In the genomic region with DNA sequence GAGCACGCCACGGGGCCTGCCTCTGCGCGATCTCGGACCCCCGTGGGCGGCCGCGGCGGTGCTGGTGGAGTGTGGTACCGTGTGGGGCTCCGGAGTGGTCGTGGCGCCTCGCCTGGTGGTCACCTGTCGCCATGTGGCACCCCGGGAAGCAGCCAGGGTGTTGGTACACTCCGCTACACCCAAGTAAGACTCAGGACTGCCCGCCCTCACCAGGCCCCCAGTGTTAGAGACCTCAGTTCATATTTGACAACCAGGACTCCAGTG, we compare ENCODE assay signal across 8 mouse cellular contexts. TPM values are rescaled to one million over a fixed set of nuclear protein-coding genes. Genes with fewer than 3 reads are reported as not detected.
DNase-seq lines count a peak whose midpoint lies in the region; ATAC-seq and TF ChIP-seq lines count a peak whose summit lies in the region.

No protein-coding gene starts in this region.

- H3K27ac ChIP-seq in gastrocnemius, adult 2 months, result peak overlapping the region; percentile 84
- no peak overlapping the region for H3K27ac ChIP-seq in forebrain, embryonic 15.5 days (replicated peaks)
- H3K27ac ChIP-seq in liver, embryonic 12.5 days, result peak overlapping the region; percentile 70; the same call in 1 of the 2 replicates

- H3ac ChIP-seq in C2C12 (ENCODE audit: control insufficient read depth, insufficient read length, low read depth), result peak overlapping the region; percentile 77

- peaks cover 2% of the 10 kb centered on the region for H3K79me3 ChIP-seq in C2C12 (ENCODE audit: low read depth)

- H3K4me1 ChIP-seq in forebrain, embryonic 15.5 days, result peaks cover 18% of the 10 kb centered on the region
- H3K4me1 ChIP-seq in liver, embryonic 12.5 days, result peaks cover 25% of the 10 kb centered on the region

- H3K27me3 ChIP-seq in C2C12 (ENCODE audit: control insufficient read depth, insufficient read depth, insufficient read length), result no peaks in the 10 kb centered on the region
- H3K27me3 ChIP-seq in forebrain, embryonic 15.5 days, result no peaks in the 10 kb centered on the region
- H3K27me3 ChIP-seq in liver, embryonic 12.5 days (replicated peaks), result no peaks in the 10 kb centered on the region

- DNase-seq in gastrocnemius, adult 2 months, result no peak
- DNase-seq in gastrocnemius, adult 8-10 months (ENCODE audit: low spot score in 2 of 2), result no peak
- no peak for DNase-seq in ovary, adult 18-20 months (ENCODE audit: low spot score)
- no peak for DNase-seq in thymus, postnatal 4 days

- no peak for TF ChIP-seq CTCF in gastrocnemius, adult 2 months (IDR thresholded peaks at IDR 0.05)
- no peak for TF ChIP-seq CTCF in C2C12 (IDR thresholded peaks at IDR 0.05; ENCODE audit: control insufficient read depth, insufficient read depth, insufficient read length)

- H3K9ac ChIP-seq in forebrain, embryonic 15.5 days (replicated peaks), result peak overlapping the region; percentile 56
- peak overlapping the region; percentile 84 for H3K9ac ChIP-seq in liver, embryonic 12.5 days

- peak overlapping the region; percentile 100 for H3K4me2 ChIP-seq in forebrain, embryonic 15.5 days (replicated peaks)
- peak overlapping the region; percentile 99 for H3K4me2 ChIP-seq in liver, embryonic 12.5 days

- no peak for ATAC-seq in forebrain, embryonic 15.5 days (replicated peaks)
- ATAC-seq in liver, embryonic 12.5 days, result no peak
- no peak for ATAC-seq in activated CD4-positive, CD25-positive, alpha-beta regulatory T cell, adult 4 months

- H3K79me2 ChIP-seq in C2C12 (ENCODE audit: control insufficient read depth, insufficient read depth), result peaks cover 13% of the 10 kb centered on the region

- intact Hi-C loops in gastrocnemius, adult 2 months (cut with DNase I), result no loop called here

- WGBS in forebrain, embryonic 15.5 days, result 15% methylated on average over 19 of the region's 19 CpGs
- 5% methylated on average over 19 of the region's 19 CpGs for WGBS in liver, embryonic 12.5 days (ENCODE audit: insufficient replicate concordance)

- peak overlapping the region; percentile 91 for H3K4me3 ChIP-seq in gastrocnemius, adult 2 months
- H3K4me3 ChIP-seq in C2C12 (ENCODE audit: insufficient read depth, poor library complexity, severe bottlenecking), result peak overlapping the region; percentile 45
- H3K4me3 ChIP-seq in forebrain, embryonic 15.5 days, result peak overlapping the region; percentile 64
- H3K4me3 ChIP-seq in liver, embryonic 12.5 days, result peak overlapping the region; percentile 83

- peaks cover 25% of the 10 kb centered on the region for H3K36me3 ChIP-seq in C2C12 (ENCODE audit: control insufficient read depth, insufficient read depth)
- H3K36me3 ChIP-seq in forebrain, embryonic 15.5 days, result peaks cover 16% of the 10 kb centered on the region
- H3K36me3 ChIP-seq in liver, embryonic 12.5 days, result peaks cover 60% of the 10 kb centered on the region

- H3K9me3 ChIP-seq in forebrain, embryonic 15.5 days, result no peaks in the 10 kb centered on the region
- no peaks in the 10 kb centered on the region for H3K9me3 ChIP-seq in liver, embryonic 12.5 days (replicated peaks)

TF ChIP-seq in C2C12, 6 proteins besides CTCF, POLR2A, EP300 and RAD21:
- TF ChIP-seq CEBPB (IDR thresholded peaks at IDR 0.05; ENCODE audit: low read depth), result no peak

RNA-seq across cellular contexts. Expression of gene Tysnd1, which starts 1.2 kb away (rescaled TPM):
- 10 to 100 TPM; 12.3 to 14.4 TPM for total RNA-seq in gastrocnemius, adult 2 months (2021)
- 10 to 100 TPM; 12.6 to 16.1 (median 14.5) TPM for total RNA-seq in gastrocnemius, adult 8-10 months (2022)
- polyA plus RNA-seq in C2C12 (2012; fragmentation: generic; extraction: Trizol), result 20.3 TPM
- 28.2 and 32.7 TPM in 2 replicates for polyA plus RNA-seq in forebrain, embryonic 15.5 days (2015; fragmentation: Nextera tagmentation; extraction: Ambion mirVana)
- 38.9 and 41.5 TPM in 2 replicates for polyA plus RNA-seq in liver, embryonic 12.5 days (2016; fragmentation: Nextera tagmentation; extraction: Ambion mirVana)
- polyA plus RNA-seq in activated CD4-positive, CD25-positive, alpha-beta regulatory T cell, adult 4 months (2017; shearing (Covaris generic)), result 1 to 10 TPM; 2.9 to 3.7 TPM

RNA-seq across cellular contexts. Expression of gene Sar1a, which starts 16.4 kb away (rescaled TPM):
- 100 to 1,000 TPM; 129 to 145 TPM for total RNA-seq in gastrocnemius, adult 2 months (2021)
- total RNA-seq in gastrocnemius, adult 8-10 months (2022), result 100 to 1,000 TPM; 119 to 156 (median 128) TPM
- polyA plus RNA-seq in C2C12 (2012; fragmentation: generic; extraction: Trizol), result 150 TPM
- 213 and 219 TPM in 2 replicates for polyA plus RNA-seq in forebrain, embryonic 15.5 days (2015; fragmentation: Nextera tagmentation; extraction: Ambion mirVana)
- polyA plus RNA-seq in liver, embryonic 12.5 days (2016; fragmentation: Nextera tagmentation; extraction: Ambion mirVana), result 110 and 112 TPM in 2 replicates
- 100 to 1,000 TPM; 101 to 110 TPM for polyA plus RNA-seq in activated CD4-positive, CD25-positive, alpha-beta regulatory T cell, adult 4 months (2017; shearing (Covaris generic))

RNA-seq across cellular contexts. Expression of gene Aifm2, which starts 18.6 kb away (rescaled TPM):
- total RNA-seq in gastrocnemius, adult 2 months (2021), result 10 to 100 TPM; 13.9 to 19.7 TPM
- total RNA-seq in gastrocnemius, adult 8-10 months (2022), result 10 to 100 TPM; 11.7 to 13.7 (median 12.5) TPM
- 12.4 TPM for polyA plus RNA-seq in C2C12 (2012; fragmentation: generic; extraction: Trizol)
- polyA plus RNA-seq in forebrain, embryonic 15.5 days (2015; fragmentation: Nextera tagmentation; extraction: Ambion mirVana), result 5.2 and 6.7 TPM in 2 replicates
- 3.3 and 4.2 TPM in 2 replicates for polyA plus RNA-seq in liver, embryonic 12.5 days (2016; fragmentation: Nextera tagmentation; extraction: Ambion mirVana)
- polyA plus RNA-seq in activated CD4-positive, CD25-positive, alpha-beta regulatory T cell, adult 4 months (2017; shearing (Covaris generic)), result 1 to 10 TPM; 1.9 to 3.1 TPM

RNA-seq across cellular contexts. Expression of gene Ppa1, which starts 48.1 kb away (rescaled TPM):
- 10 to 100 TPM; 48.9 to 61.4 TPM for total RNA-seq in gastrocnemius, adult 2 months (2021)
- total RNA-seq in gastrocnemius, adult 8-10 months (2022), result 10 to 100 TPM; 52.1 to 64.3 (median 60.7) TPM
- polyA plus RNA-seq in C2C12 (2012; fragmentation: generic; extraction: Trizol), result 189 TPM
- 243 and 249 TPM in 2 replicates for polyA plus RNA-seq in forebrain, embryonic 15.5 days (2015; fragmentation: Nextera tagmentation; extraction: Ambion mirVana)
- 137 and 147 TPM in 2 replicates for polyA plus RNA-seq in liver, embryonic 12.5 days (2016; fragmentation: Nextera tagmentation; extraction: Ambion mirVana)
- polyA plus RNA-seq in activated CD4-positive, CD25-positive, alpha-beta regulatory T cell, adult 4 months (2017; shearing (Covaris generic)), result 10 to 100 TPM; 69.2 to 88.9 TPM
